8 mouse cellular contexts compared by ENCODE assay signal in genomic region chr7:3693809-3694075, GRCm38 (mm10). TPM values are rescaled to one million over a fixed set of nuclear protein-coding genes. Genes with fewer than 3 reads are reported as not detected.
DNase-seq lines count a peak whose midpoint lies in the region; ATAC-seq and TF ChIP-seq lines count a peak whose summit lies in the region.

No protein-coding gene starts in this region.

- CTCF ChIA-PET in Patski (lab: Charles Lee), result interaction anchor here (1.5 kb wide), 1 partner anchor 9 kb away, joined by 4 read pairs; no protein-coding TSS in a partner anchor

- TF ChIP-seq CTCF in Patski (IDR thresholded peaks at IDR 0.05), result no peak

- H3K4me1 ChIP-seq in kidney, embryonic 14.5 days (ENCODE audit: control insufficient read depth, insufficient read depth, low read length), result peaks cover 15% of the 10 kb centered on the region
- H3K4me1 ChIP-seq in hindbrain, embryonic 11.5 days (replicated peaks; ENCODE audit: control insufficient read depth, insufficient read depth, low read length), result peaks cover 4% of the 10 kb centered on the region; the same call in 1 of the 2 replicates
- peaks cover 14% of the 10 kb centered on the region for H3K4me1 ChIP-seq in midbrain, embryonic 11.5 days (ENCODE audit: control insufficient read depth, insufficient read depth, low read length)

- no peaks in the 10 kb centered on the region for H3K27me3 ChIP-seq in kidney, embryonic 14.5 days (ENCODE audit: control insufficient read depth, insufficient read depth, low read length)
- H3K27me3 ChIP-seq in Patski, result no peaks in the 10 kb centered on the region
- H3K27me3 ChIP-seq in hindbrain, embryonic 11.5 days (ENCODE audit: control insufficient read depth, insufficient read depth, low read length), result no peaks in the 10 kb centered on the region
- H3K27me3 ChIP-seq in midbrain, embryonic 11.5 days (ENCODE audit: control insufficient read depth, insufficient read depth, low read length), result no peaks in the 10 kb centered on the region

- in situ Hi-C loops in Patski (cut with MboI; ENCODE audit: low pct_unique_long_range_greater_than_20kb), result loop anchor here (5.0 to 10.0 kb wide), 3 partner anchors 41 to 441 kb away; partner anchors contain the start of gene Leng8

- peak overlapping the region; percentile 81 for H3K4me2 ChIP-seq in kidney, embryonic 14.5 days (replicated peaks; ENCODE audit: low read depth, low read length)
- peak overlapping the region; percentile 83 for H3K4me2 ChIP-seq in hindbrain, embryonic 11.5 days (replicated peaks; ENCODE audit: low read depth, low read length)
- H3K4me2 ChIP-seq in midbrain, embryonic 11.5 days, result peak overlapping the region; percentile 94

- no peak for DNase-seq in kidney, adult 8-10 months
- DNase-seq in Patski (ENCODE audit: low read depth, low spot score) (no peak), adipocyte (ENCODE audit: low spot score) (no peak)
- no peak for DNase-seq in hindbrain, embryonic 11.5 days (ENCODE audit: low spot score)
- no peak for DNase-seq in midbrain, embryonic 11.5 days (ENCODE audit: low spot score, missing footprints)
- DNase-seq in kidney, adult 18-20 months, result no peak

- peak overlapping the region; percentile 89 for H3K9ac ChIP-seq in kidney, embryonic 14.5 days (ENCODE audit: low read depth, low read length)
- H3K9ac ChIP-seq in hindbrain, embryonic 11.5 days (ENCODE audit: low read depth, low read length), result peak overlapping the region; percentile 69
- peak overlapping the region; percentile 83 for H3K9ac ChIP-seq in midbrain, embryonic 11.5 days (ENCODE audit: low read length)

- POLR2A ChIA-PET in Patski (lab: Charles Lee), result interaction anchor here (1.2 to 2.2 kb wide), 3 partner anchors 12 to 48 kb away, joined by 3 to 11 read pairs (median 6); partner anchors contain the start of gene Cnot3

- 0% methylated on average over 18 of the region's 18 CpGs for WGBS in kidney, embryonic 14.5 days
- WGBS in hindbrain, embryonic 11.5 days, result under 1% methylated on average over 18 of the region's 18 CpGs
- WGBS in midbrain, embryonic 11.5 days, result under 1% methylated on average over 18 of the region's 18 CpGs

- H3K9me3 ChIP-seq in kidney, embryonic 14.5 days (ENCODE audit: control insufficient read depth, low read length), result no peaks in the 10 kb centered on the region
- H3K9me3 ChIP-seq in hindbrain, embryonic 11.5 days (ENCODE audit: control insufficient read depth, low read length), result no peaks in the 10 kb centered on the region
- H3K9me3 ChIP-seq in midbrain, embryonic 11.5 days (ENCODE audit: control insufficient read depth, low read length), result no peaks in the 10 kb centered on the region

- H3K27ac ChIP-seq in kidney, embryonic 14.5 days (ENCODE audit: low read depth, low read length), result peak overlapping the region; percentile 94
- peak overlapping the region; percentile 84 for H3K27ac ChIP-seq in hindbrain, embryonic 11.5 days (ENCODE audit: low read depth, low read length)
- H3K27ac ChIP-seq in midbrain, embryonic 11.5 days (ENCODE audit: low read depth, low read length), result peak overlapping the region; percentile 85

- no peak for ATAC-seq in kidney, embryonic 14.5 days (ENCODE audit: low FRiP score, low TSS enrichment)
- ATAC-seq in Patski, result peak; percentile 13
- ATAC-seq in hindbrain, embryonic 11.5 days (ENCODE audit: low FRiP score), result no peak
- no peak for ATAC-seq in midbrain, embryonic 11.5 days (ENCODE audit: low FRiP score)
- ATAC-seq in megakaryocyte-erythroid progenitor cell, adult 5-6 weeks (replicated peaks; ENCODE audit: low FRiP score, low TSS enrichment, poor library complexity, severe bottlenecking), result no peak; the same call in 1 of the 2 replicates

- peaks cover 35% of the 10 kb centered on the region for H3K36me3 ChIP-seq in kidney, embryonic 14.5 days (ENCODE audit: control insufficient read depth, insufficient read depth, low read length)
- H3K36me3 ChIP-seq in hindbrain, embryonic 11.5 days (ENCODE audit: control insufficient read depth, insufficient read depth, low read length), result 0 out of 2 replicates have a peak, but pooled peaks cover 6% of the 10 kb centered on the region
- peaks cover 3% of the 10 kb centered on the region for H3K36me3 ChIP-seq in midbrain, embryonic 11.5 days (ENCODE audit: control insufficient read depth, insufficient read depth, low read length)

- H3K4me3 ChIP-seq in kidney, embryonic 14.5 days (ENCODE audit: low read length), result peak overlapping the region; percentile 79
- peak overlapping the region; percentile 68 for H3K4me3 ChIP-seq in hindbrain, embryonic 11.5 days (ENCODE audit: low read depth, low read length)
- H3K4me3 ChIP-seq in midbrain, embryonic 11.5 days (ENCODE audit: low read depth, low read length), result peak overlapping the region; percentile 72

RNA-seq across cellular contexts. Expression of gene Mboat7, which starts 0.4 kb away (rescaled TPM):
- polyA plus RNA-seq in kidney, embryonic 14.5 days (2014; fragmentation: Nextera tagmentation; extraction: Ambion mirVana), result 32.0 and 45.0 TPM in 2 replicates
- 118 TPM for polyA plus RNA-seq in Patski (2021)
- 22.2 and 25.1 TPM in 2 replicates for polyA plus RNA-seq in hindbrain, embryonic 11.5 days (2014; fragmentation: Nextera tagmentation; extraction: Ambion mirVana)
- 21.7 and 23.8 TPM in 2 replicates for polyA plus RNA-seq in midbrain, embryonic 11.5 days (2014; fragmentation: Nextera tagmentation; extraction: Ambion mirVana)
- total RNA-seq in megakaryocyte-erythroid progenitor cell, adult 5-6 weeks (2014; fragmentation: Nextera tagmentation), result 20.2 and 26.7 TPM in 2 replicates
- 8.5 and 18.9 TPM in 2 replicates for total RNA-seq in megakaryocyte-erythroid progenitor cell, adult 5-6 weeks (2017)

RNA-seq across cellular contexts. Expression of gene Tsen34, which starts 1.1 kb away (rescaled TPM):
- 287 and 317 TPM in 2 replicates for polyA plus RNA-seq in kidney, embryonic 14.5 days (2014; fragmentation: Nextera tagmentation; extraction: Ambion mirVana)
- 205 TPM for polyA plus RNA-seq in Patski (2021)
- polyA plus RNA-seq in hindbrain, embryonic 11.5 days (2014; fragmentation: Nextera tagmentation; extraction: Ambion mirVana), result 204 and 207 TPM in 2 replicates
- 199 and 222 TPM in 2 replicates for polyA plus RNA-seq in midbrain, embryonic 11.5 days (2014; fragmentation: Nextera tagmentation; extraction: Ambion mirVana)
- 6.6 and 9.5 TPM in 2 replicates for total RNA-seq in megakaryocyte-erythroid progenitor cell, adult 5-6 weeks (2014; fragmentation: Nextera tagmentation)
- 10.3 and 18.2 TPM in 2 replicates for total RNA-seq in megakaryocyte-erythroid progenitor cell, adult 5-6 weeks (2017)

RNA-seq across cellular contexts. Expression of gene Rps9, which starts 10.1 kb away (rescaled TPM):
- 1,617 and 1,895 TPM in 2 replicates for polyA plus RNA-seq in kidney, embryonic 14.5 days (2014; fragmentation: Nextera tagmentation; extraction: Ambion mirVana)
- 1,336 TPM for polyA plus RNA-seq in Patski (2021)
- 1,221 and 1,232 TPM in 2 replicates for polyA plus RNA-seq in hindbrain, embryonic 11.5 days (2014; fragmentation: Nextera tagmentation; extraction: Ambion mirVana)
- polyA plus RNA-seq in midbrain, embryonic 11.5 days (2014; fragmentation: Nextera tagmentation; extraction: Ambion mirVana), result 1,245 and 1,271 TPM in 2 replicates
- total RNA-seq in megakaryocyte-erythroid progenitor cell, adult 5-6 weeks (2014; fragmentation: Nextera tagmentation), result 3,542 and 4,029 TPM in 2 replicates
- total RNA-seq in megakaryocyte-erythroid progenitor cell, adult 5-6 weeks (2017), result 1,380 and 1,558 TPM in 2 replicates

RNA-seq across cellular contexts. Expression of gene Tmc4, which starts 16.4 kb away (rescaled TPM):
- polyA plus RNA-seq in kidney, embryonic 14.5 days (2014; fragmentation: Nextera tagmentation; extraction: Ambion mirVana), result 18.0 and 19.9 TPM in 2 replicates
- polyA plus RNA-seq in Patski (2021), result 2.4 TPM
- polyA plus RNA-seq in hindbrain, embryonic 11.5 days (2014; fragmentation: Nextera tagmentation; extraction: Ambion mirVana), result 3.0 and 4.4 TPM in 2 replicates
- polyA plus RNA-seq in midbrain, embryonic 11.5 days (2014; fragmentation: Nextera tagmentation; extraction: Ambion mirVana), result 2.4 and 2.5 TPM in 2 replicates
- total RNA-seq in megakaryocyte-erythroid progenitor cell, adult 5-6 weeks (2014; fragmentation: Nextera tagmentation), result 10.8 and 19.5 TPM in 2 replicates
- 1.7 and 8.6 TPM in 2 replicates for total RNA-seq in megakaryocyte-erythroid progenitor cell, adult 5-6 weeks (2017)

RNA-seq across cellular contexts. Expression of gene Pirb, which starts 26.4 kb away (rescaled TPM):
- polyA plus RNA-seq in kidney, embryonic 14.5 days (2014; fragmentation: Nextera tagmentation; extraction: Ambion mirVana), result 0.19 and 0.87 TPM in 2 replicates
- polyA plus RNA-seq in Patski (2021), result 0.03 TPM
- polyA plus RNA-seq in hindbrain, embryonic 11.5 days (2014; fragmentation: Nextera tagmentation; extraction: Ambion mirVana), result 0.08 TPM in 1 of 2 replicates, not detected in the other
- polyA plus RNA-seq in midbrain, embryonic 11.5 days (2014; fragmentation: Nextera tagmentation; extraction: Ambion mirVana), result 0.14 and 0.19 TPM in 2 replicates
- 0.69 TPM in 1 of 2 replicates, not detected in the other for total RNA-seq in megakaryocyte-erythroid progenitor cell, adult 5-6 weeks (2014; fragmentation: Nextera tagmentation)
- total RNA-seq in megakaryocyte-erythroid progenitor cell, adult 5-6 weeks (2017), result 1.5 TPM in 1 of 2 replicates, not detected in the other
